Mouse (Mus musculus): ENCODE results near the gene Apoc1. TPM values are rescaled to one million over a fixed set of nuclear protein-coding genes. Genes with fewer than 3 reads are reported as not detected.

The Apoc1 gene
- 50.4 and 58.9 TPM in 2 replicates for polyA plus RNA-seq (2012; rRNA removed; ENCODE audit: low replicate concordance)

DNA sequence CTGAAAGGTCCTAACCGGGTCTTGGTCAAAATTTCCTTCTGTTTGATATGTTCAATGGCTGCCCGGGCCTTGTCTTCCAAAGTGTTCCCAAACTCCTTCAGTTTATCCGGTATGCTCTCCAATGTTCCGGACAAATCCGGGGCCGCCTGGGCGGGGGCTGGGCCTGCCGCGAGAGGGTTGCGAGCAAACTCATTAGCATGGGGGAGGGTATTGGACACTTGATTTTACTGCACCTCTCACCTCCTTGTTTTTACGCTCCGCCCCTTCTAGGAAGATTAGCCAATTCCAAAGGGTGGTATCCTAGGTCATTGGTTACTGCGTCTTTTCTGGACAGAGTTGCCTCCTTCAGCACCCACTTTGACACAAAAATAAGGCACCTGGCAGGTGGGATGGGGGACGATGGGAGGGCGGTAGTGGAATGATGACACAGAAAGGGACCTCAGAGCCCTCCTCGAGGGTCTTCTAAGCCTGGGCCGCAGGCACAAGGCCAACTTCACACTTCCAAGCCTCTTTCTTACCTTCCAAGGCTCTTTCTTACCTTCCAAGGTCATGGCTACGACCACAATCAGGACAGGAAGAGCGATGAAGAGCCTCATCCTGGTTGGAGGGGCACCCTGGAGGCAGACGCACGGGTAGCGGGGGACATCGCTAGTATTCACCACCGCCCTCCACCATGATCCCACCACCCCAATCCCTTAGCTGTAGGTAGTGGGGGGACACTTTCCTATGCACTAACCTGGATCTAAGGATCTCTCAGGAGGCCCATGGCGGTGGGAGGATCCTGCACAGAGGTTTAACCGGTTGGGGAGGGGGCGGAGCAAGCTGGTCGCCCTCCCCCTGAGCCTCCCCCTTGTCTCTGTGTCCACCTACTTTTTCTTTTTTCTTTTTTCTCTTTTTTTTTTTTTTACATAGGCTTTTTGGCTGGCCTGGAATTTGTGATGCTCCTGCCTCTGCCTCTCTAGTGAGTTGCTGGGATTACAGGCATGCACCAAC is at the start of gene Apoc1:
TSS of gene Apoc1 (minus strand) at position 788 of the 993 bp plus-strand sequence.

DNA sequence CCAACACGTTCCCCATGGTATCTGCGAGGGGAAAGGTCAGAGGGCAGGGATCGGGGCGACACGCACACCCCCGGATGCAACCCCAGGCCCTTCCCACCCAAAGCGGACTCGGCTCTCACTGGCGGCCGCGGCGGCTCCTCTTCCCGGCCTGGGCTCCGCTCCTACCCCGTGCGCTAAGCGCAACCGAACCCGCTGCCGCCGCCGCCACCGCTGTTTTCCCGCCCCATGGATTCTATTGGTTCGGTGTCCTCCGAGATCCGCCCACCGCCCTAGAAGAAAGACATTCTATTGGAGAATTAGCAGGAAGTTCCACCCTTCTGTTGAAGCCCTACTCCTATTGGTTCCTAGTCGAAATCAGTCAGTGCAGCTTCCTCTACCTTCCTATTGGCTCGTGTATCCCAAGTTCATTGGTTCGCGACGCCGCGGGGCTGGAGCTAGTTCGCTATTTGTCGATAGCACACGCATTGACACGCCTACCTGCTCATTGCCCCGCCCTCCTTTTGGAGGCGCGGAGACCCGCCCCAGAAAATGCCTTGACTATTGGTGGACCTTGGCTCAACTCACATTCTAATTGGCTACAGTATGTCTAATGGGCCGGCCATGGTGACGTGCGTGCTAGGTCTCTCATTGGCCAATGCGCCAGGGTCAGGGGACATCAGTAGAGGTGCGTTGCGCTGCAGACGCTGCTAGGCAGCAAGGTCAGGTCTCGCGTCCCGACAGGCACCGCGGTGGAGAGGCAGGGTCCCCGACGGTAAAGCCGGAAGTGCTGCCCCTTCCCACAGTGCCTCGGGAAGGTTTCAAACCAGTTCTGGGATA is 23.0 kb upstream of the Apoc1 start, which contains the start of gene Tomm40:
TSS of gene Tomm40 (minus strand) at position 200 of the 816 bp plus-strand sequence.

DNA sequence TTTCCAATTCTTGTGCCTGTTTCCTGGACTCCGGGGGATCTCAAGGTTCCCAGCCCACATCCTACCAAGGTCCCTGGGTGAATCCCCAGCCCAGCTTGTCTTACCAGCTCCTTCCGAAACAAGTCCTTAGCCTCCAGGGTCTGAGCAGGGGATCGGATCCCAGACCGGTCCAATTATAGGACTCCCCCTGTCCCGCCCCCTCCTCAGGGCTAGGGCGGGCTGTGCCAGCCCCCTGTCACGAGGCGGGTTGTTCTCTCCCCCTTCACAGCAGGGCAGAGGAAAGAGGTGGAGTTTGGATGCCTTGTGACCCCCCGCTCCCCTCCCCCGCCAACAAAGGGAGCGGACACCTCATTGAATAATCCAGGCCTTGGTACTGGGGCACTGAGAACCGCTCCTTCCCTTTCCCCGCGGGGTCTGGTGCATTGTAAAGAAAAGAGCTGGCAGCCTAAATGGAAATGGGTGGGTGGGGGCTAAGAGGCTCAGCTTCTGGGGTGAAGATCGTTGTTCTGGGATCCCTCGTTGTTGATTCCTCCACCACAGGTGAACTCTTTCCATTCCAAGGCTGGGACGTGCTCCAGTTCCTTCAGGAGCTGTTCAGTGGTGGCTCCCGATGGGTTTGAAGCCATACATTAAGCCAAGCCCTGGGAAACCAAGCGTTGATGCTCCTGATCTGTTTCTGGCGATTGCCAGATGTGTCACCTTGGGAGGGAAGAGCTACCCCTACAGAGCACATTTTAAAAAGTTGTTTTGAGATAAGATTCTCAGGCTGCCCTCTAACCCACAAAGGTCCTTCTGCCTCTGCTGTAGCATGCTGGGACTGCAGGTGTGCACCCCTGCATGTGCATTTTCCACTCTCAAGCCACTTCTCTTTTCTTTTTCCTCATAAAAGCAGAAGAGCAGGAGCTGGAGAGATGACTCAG is 6.7 kb upstream of the Apoc1 start, which contains the start of gene Apoe:
TSS of gene Apoe (minus strand) at position 282 of the 920 bp plus-strand sequence.

GRCm38 (mm10) chr7:19681202-19681694 is 11.2 kb downstream of the Apoc1 start, which contains the start of the genes Gm44805 and Apoc4:
Gm44805 (minus strand) TSS chr7:19681423.
Apoc4 (minus strand) TSS chr7:19681479.

DNA sequence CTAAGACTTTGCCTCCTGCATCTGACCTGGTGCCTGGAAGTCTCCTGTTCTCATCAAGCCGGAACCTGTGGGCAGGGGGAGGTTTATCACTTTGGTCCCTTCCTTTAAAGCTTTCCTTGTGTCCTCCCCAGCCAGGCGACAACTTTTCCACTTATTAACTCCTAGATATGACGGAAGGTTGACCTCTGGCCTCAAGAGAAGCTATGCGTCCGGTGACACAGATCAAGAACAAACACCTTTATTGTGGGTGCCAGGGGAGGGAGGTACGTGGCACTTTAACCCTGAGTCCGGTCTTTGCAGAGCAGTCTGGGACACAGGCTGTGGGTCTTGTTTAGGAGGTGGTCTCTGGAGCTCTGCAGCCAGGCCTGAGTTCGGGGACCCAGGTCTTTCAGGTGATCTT is 14.6 kb downstream of the Apoc1 start, which contains the start of gene Apoc2:
TSS of gene Apoc2 (minus strand) at position 70 of the 400 bp plus-strand sequence.

DNA sequence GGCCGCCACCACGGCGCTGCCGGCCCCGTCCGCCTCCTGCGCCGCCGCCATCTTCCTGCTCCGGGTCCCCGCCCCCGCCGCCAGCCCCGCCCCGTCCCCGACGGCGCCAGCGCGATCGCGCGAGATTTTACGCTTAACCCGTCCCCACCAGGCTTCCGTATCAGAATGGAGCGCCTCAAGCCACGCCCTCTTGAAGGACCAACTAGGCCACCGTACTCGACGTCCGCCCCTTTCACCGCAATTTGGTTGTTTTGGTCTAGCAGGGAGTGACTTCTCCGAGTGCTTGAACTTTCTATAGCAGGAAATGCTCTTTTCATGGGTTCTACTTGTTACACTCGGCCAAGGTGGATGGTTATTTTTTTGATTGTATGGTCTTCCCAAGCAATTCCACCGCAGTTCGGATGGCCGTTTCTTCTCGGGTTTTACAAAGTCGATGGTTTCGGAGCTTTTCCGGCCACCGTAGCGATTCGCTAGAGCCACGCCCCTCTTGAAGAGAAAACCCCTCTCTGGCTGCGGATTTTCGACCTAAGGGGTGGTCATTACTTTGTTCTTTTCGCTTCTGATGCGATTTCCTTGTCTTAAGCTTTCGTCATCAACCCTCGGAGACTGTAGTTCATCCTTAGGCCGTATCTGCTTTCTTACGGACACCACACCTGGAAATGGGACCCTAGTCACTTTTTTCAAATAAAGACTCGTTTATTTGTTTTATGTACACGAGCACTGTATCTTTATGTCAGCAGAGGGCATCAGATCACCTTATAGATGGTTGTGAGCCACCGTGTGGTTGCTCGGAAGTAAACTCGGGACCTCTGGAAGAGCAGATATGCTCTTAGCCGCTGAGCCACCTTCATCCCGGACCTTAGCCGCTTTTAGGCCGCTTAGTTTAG is 27.3 kb downstream of the Apoc1 start, which contains the start of gene Clptm1:
TSS of gene Clptm1 (minus strand) at position 79 of the 887 bp plus-strand sequence.

Other genes starting within 250 kb of the Apoc1 start
- gene Mark4, start 233.8 kb downstream of the Apoc1 start, polyA plus RNA-seq (2012; rRNA removed; ENCODE audit: low replicate concordance) = 12.6 and 42.6 TPM in 2 replicates
- gene Exoc3l2, start 229.3 kb downstream of the Apoc1 start, polyA plus RNA-seq (2012; rRNA removed; ENCODE audit: low replicate concordance) = 6.3 and 7.4 TPM in 2 replicates
- 9.1 and 17.1 TPM in 2 replicates for gene Bloc1s3, start 184.3 kb downstream of the Apoc1 start, polyA plus RNA-seq (2012; rRNA removed; ENCODE audit: low replicate concordance)
- gene Trappc6a, start 184.3 kb downstream of the Apoc1 start, polyA plus RNA-seq (2012; rRNA removed; ENCODE audit: low replicate concordance) = 73.4 and 149 TPM in 2 replicates
- 1.9 and 3.3 TPM in 2 replicates for gene Nkpd1, start 174.8 kb downstream of the Apoc1 start, polyA plus RNA-seq (2012; rRNA removed; ENCODE audit: low replicate concordance)
- gene Ppp1r37, start 129.6 kb downstream of the Apoc1 start, polyA plus RNA-seq (2012; rRNA removed; ENCODE audit: low replicate concordance) = 75.3 and 137 TPM in 2 replicates
- 6.8 and 16.7 TPM in 2 replicates for gene Zfp296, start 115.4 kb downstream of the Apoc1 start, polyA plus RNA-seq (2012; rRNA removed; ENCODE audit: low replicate concordance)
- gene Gemin7, start 115.1 kb downstream of the Apoc1 start, polyA plus RNA-seq (2012; rRNA removed; ENCODE audit: low replicate concordance) = 138 and 192 TPM in 2 replicates
- gene Clasrp, start 88.2 kb downstream of the Apoc1 start, polyA plus RNA-seq (2012; rRNA removed; ENCODE audit: low replicate concordance) = 68.1 and 244 TPM in 2 replicates
- 40.8 and 101 TPM in 2 replicates for gene Relb, start 63.2 kb downstream of the Apoc1 start, polyA plus RNA-seq (2012; rRNA removed; ENCODE audit: low replicate concordance)
- 125 and 164 TPM in 2 replicates for gene Clptm1, start 27.6 kb downstream of the Apoc1 start, polyA plus RNA-seq (2012; rRNA removed; ENCODE audit: low replicate concordance)
- 1.9 and 2.9 TPM in 2 replicates for gene Apoc2, start 14.7 kb downstream of the Apoc1 start, polyA plus RNA-seq (2012; rRNA removed; ENCODE audit: low replicate concordance)
- gene Gm44805, start 11.2 kb downstream of the Apoc1 start, polyA plus RNA-seq (2012; rRNA removed; ENCODE audit: low replicate concordance) = 1.0 TPM in 1 of 2 replicates, not detected in the other
- 21.1 TPM in 1 of 2 replicates, not detected in the other for gene Apoc4, start 11.2 kb downstream of the Apoc1 start, polyA plus RNA-seq (2012; rRNA removed; ENCODE audit: low replicate concordance)
- 2,055 and 4,405 TPM in 2 replicates for gene Apoe, start 6.5 kb upstream of the Apoc1 start, polyA plus RNA-seq (2012; rRNA removed; ENCODE audit: low replicate concordance)
- 62.0 and 84.9 TPM in 2 replicates for gene Tomm40, start 22.8 kb upstream of the Apoc1 start, polyA plus RNA-seq (2012; rRNA removed; ENCODE audit: low replicate concordance)
- 45.9 and 65.6 TPM in 2 replicates for gene Nectin2, start 57.8 kb upstream of the Apoc1 start, polyA plus RNA-seq (2012; rRNA removed; ENCODE audit: low replicate concordance)
- gene Bcam, start 78.4 kb upstream of the Apoc1 start, polyA plus RNA-seq (2012; rRNA removed; ENCODE audit: low replicate concordance) = 135 and 154 TPM in 2 replicates
- gene Cblc, start 104.1 kb upstream of the Apoc1 start, polyA plus RNA-seq (2012; rRNA removed; ENCODE audit: low replicate concordance) = 19.9 and 20.6 TPM in 2 replicates
- gene Bcl3, start 130.1 kb upstream of the Apoc1 start, polyA plus RNA-seq (2012; rRNA removed; ENCODE audit: low replicate concordance) = 75.0 and 218 TPM in 2 replicates
- 0.88 and 1.4 TPM in 2 replicates for gene Gm19345, start 159.3 kb upstream of the Apoc1 start, polyA plus RNA-seq (2012; rRNA removed; ENCODE audit: low replicate concordance)
- 1.6 and 5.1 TPM in 2 replicates for gene Ceacam16, start 168.6 kb upstream of the Apoc1 start, polyA plus RNA-seq (2012; rRNA removed; ENCODE audit: low replicate concordance)
- gene Ceacam19, start 195.3 kb upstream of the Apoc1 start, polyA plus RNA-seq (2012; rRNA removed; ENCODE audit: low replicate concordance) = 0.12 and 0.65 TPM in 2 replicates
- gene Pvr, start 228.5 kb upstream of the Apoc1 start, polyA plus RNA-seq (2012; rRNA removed; ENCODE audit: low replicate concordance) = 12.9 and 18.0 TPM in 2 replicates

All from mammary gland, adult 2 months (tissue).